Mouse (Mus musculus) liver, postnatal 0 days (tissue): Measurements from ENCODE around the gene Ppm1f.
"Not testable (repeated sequence)": the region's sequence is repeated elsewhere in the genome, so short reads cannot be mapped to it uniquely, and the experiment has no call there.

Experiments
- CTCF ChIP-seq: sonication (generic); IDR thresholded peaks from 2 replicates; pipeline ENCODE4 v1.5.1; 2016; ENCODE audit warnings: antibody characterized with exemption, low read depth
- EP300 ChIP-seq: IDR thresholded peaks from 2 replicates; pipeline ENCODE4 v1.6.1; 2016; ENCODE audit warnings: antibody characterized with exemption, low read depth, mild to moderate bottlenecking

DNA sequence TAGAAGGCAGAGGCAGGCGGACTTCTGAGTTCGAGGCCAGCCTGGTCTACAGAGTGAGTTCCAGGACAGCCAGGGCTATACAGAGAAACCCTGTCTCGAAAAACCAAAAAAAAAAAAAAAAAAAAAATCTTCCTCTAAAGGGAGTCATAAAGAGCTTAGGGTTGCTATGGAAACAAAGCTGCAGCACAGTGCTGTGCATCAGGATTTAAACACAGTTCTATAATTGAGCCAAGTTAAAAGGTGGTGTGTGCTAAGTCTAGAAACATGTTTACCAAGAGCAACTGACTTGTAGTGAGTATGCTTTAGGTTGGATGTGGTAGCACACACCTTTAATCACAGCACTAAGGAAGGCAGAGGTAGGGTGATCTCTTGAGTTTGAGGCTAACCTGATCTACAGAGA is 32.6 kb downstream of the Ppm1f start:
- not testable (repeated sequence) for TF ChIP-seq CTCF, EP300
